Mouse (Mus musculus): ENCODE data around the gene Ppp2r2d.

Gene Ppp2r2d

DNA sequence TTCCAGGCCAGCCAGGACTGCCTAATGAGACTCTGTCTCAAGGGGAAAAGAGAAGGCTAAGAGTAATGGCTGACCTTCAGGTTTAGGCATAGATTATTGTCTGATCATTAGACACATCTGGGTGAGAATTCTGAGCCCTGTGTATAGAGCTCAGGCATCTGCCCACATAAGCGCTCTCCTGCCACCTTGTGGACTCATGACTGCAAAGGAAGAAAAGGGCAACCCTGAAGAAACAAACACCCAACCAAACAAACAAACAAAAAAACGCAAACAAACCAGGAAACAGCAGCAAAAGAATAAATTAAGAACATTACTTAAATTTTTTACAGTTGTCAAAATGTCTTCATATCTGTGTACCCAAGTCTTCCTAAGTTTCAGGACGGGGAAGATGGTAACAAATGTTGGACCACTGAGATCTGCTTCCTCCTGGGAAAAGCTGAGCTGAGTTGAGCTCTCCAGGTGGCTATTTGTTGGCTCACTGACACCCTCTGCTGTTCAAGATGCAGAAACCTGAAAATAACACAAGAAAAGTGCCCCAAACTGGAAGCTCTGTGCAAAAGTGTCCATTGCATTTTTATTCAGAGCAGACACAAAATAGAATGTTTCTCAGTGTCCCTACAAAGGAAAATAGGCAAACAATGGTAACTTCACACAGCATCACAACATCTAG, 78.0 kb downstream of the Ppp2r2d start:
- peak; percentile 54 for DNase-seq (ENCODE audit: low read depth)

DNA sequence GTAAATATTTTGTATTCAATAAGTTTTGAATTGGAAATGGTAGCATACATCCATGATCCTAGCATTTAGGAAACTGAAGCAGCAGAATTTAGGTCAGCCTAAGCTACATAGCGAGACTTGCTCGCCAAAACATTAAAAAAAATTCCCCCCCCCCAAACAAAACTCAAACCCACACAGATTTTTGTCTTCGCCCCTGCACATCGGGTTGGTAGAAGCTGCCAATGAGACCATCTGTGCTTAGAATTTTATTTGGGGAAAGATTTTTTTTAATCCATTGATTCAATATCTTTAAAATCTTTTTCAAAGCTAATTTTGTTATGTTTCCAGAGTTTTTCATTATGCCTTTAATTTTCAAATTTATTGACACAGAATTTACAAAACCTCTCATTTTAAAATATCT, 82.6 kb downstream of the Ppp2r2d start:
- DNase-seq (ENCODE audit: low read depth): no peak

Data from induced T-regulatory cell, adult 2 months (primary cell).